Mouse (Mus musculus) heart, postnatal 0 days (tissue): ENCODE results near the gene Znrf3.

ENCODE experiments used
- CTCF ChIP-seq: IDR thresholded peaks from 2 replicates; pipeline ENCODE4 v1.5.1; 2016; ENCODE audit warnings: antibody characterized with exemption, control low read depth, low read depth
- EP300 ChIP-seq: IDR thresholded peaks from 2 replicates; pipeline ENCODE4 v1.6.1; 2016; ENCODE audit warnings: antibody characterized with exemption, low read depth

DNA sequence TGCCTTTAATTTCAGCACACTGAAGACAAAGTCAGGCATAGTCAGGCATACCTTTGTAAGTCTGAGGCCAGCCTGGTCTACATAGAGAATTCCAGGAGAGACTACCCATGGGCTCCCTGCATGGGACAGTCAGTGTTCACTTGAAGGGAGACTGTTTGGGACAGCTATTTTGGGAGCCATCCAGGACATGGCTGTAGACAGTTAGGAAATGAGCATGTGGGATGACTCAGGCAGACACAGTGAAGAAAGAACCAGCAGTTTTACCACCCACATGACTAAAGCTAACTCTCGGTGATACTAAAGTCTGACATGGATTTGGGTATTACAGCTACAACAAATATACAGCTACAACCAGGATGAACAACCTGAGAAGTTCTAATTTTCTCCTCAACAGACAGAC, 89.9 kb downstream of the Znrf3 start:
- TF ChIP-seq CTCF = no peak
- TF ChIP-seq EP300 = no peak
